Mouse (Mus musculus) layer of hippocampus, adult 9-11 months (tissue): ENCODE data around the gene Sept10.
"Not testable (repeated sequence)": the region's sequence is repeated elsewhere in the genome, so short reads cannot be mapped to it uniquely, and the experiment has no call there.

Experiments
- DNase-seq: peaks from one replicate; pipeline ENCODE4 v3.0.0; 2022

Sept10 gene

DNA sequence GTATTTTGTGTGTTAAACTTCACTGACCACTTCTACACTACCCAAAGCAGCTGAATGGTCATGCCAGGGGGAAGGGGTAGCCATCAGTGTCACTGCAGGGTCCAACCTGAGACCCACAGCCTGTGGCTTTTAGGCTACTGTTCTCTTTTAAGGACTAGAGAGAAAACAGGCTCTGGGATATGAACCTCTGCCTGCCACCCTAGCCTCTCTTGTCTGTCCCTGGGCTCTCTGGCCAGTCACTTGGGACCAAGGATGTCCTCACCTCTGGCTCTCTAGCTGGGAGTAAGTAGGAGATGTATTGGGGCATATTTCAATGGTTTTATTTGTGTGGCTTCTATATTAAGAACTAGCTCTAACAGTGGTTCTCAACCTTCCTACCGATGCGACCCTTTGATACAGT is 101.8 kb downstream of the Sept10 start:
- DNase-seq = no peak

DNA sequence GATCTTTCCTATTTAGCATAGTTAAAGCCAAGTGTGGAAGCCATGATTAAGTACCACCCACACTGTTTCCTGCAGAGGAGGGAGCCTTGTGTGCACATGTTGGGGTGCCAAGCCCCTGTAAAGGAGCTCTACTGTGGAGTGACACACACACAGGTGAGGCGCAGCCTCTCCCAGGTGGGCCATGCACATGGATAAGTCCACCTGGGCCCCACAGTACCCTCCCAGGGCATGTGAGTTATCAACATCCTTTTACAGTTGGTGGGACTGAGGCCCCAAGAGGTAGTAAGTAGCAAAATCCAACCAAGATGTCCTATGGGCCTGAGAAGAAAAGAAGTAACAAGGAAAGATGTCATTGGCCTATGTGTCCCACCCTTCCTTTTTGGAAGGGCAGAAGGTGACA is 102.6 kb downstream of the Sept10 start:
- peak; percentile 31 for DNase-seq

DNA sequence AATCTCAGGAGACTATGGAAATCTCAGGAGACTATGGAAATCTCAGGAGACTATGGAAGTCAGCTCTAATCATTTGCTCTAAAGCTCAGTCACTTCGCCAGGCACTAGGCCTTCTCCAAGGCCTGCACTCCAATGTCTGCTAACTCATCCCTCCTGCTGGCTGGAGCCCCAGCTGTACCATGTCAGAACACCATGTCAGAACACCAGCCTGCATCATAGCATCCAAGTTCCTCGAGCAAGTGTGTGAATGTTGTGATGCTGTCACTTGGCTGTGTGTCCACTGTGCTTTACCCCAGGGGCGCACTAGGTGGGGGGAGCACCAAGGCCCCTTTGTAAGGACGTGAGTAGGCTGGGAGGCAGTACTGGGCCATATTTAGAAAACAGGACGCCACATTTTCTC is 104.1 kb downstream of the Sept10 start:
- no peak for DNase-seq

DNA sequence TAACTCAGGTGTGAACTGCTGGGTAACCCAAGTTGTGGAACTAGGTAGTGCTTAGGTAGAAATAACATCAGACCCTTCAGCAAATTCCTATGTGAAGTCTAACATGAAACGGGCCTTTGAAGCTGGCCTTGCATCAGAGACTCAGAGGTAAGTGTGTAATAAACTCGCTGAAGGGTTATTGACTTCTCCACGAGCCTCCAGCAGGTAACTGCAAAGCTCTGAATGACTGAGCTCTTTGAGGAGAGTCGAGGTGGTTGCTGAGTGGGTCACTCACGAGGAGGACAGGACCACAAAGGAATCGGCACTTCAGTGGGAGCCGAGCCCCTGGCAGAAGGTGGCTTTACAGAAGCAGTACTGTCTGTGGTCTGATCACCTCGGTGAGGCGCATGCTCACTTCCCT is 105.3 kb downstream of the Sept10 start:
- no peak for DNase-seq

DNA sequence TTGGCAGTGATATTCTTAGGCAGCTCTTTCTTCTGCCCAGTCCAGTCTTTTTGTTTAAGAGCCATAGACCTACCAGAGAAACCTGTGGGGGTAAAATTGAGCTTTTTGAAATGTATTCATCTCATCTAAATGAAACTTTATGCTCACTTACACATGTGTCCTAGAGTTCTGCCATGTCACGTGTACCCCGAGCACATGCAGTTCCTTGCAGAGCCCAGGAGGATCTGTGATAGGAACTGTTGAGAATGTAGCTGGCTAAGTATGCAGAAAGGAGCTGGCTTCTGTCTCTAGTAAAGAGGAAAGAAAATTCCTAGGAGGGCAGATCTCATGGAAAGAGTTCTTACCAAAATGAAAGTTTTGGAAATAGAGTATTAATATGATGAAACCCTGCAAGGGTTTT is 106.0 kb downstream of the Sept10 start:
- DNase-seq = peak; percentile 37

DNA sequence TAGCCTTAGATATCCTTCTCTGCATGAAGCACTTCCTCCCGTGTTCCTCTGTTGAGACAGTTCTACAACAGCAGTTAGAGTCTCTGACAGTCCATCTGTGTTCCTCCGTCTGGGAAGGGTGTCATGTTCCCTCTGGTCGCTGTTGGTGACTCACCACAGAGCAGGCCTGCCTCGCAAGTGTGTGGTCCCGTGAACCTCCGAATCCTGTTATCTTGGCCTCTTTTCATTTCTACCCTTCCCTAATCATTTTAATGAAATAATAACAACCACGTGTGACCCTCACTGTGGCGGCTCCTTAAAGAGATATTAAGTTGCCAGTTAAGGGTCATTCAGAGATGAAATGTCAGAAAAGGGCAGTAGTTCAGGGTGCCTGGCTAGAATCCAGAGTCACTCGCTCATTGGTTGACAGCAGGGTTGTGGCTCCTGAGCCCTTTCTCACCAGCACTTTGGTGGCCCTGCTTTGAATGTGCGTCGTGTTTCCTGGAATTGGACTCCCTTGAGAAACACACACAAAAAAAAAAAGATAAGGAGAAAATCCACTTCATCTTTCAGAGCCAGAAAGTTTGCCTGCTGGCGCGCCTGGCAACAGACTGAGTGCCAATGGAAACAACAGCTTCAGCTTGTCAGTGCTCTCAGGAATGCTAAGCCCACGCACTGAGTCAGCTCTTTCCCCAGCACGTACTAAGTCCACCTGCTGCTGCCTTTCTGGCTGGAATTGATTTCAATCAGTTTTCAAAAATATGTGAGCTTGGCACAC is 106.9 kb downstream of the Sept10 start:
- peak; percentile 93 for DNase-seq

DNA sequence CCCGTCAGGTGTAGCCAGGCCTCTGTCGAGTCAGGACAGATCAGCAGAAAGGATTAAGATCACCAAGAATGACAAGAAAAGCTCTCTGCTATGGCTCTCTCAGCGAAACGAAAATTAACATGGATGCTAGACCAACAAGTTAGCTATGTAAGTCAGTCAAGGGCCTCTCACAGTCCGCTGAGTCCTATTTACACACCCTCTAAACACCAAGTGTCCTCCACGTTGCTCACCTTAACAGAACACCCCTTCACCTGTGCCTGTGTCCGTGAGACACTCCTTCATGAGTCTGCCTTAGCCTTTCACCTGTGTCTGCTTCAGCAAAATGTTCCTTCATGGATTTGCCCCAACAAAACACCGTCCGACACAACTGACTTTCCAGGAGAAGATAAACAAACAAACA is 108.3 kb downstream of the Sept10 start:
- no peak for DNase-seq

DNA sequence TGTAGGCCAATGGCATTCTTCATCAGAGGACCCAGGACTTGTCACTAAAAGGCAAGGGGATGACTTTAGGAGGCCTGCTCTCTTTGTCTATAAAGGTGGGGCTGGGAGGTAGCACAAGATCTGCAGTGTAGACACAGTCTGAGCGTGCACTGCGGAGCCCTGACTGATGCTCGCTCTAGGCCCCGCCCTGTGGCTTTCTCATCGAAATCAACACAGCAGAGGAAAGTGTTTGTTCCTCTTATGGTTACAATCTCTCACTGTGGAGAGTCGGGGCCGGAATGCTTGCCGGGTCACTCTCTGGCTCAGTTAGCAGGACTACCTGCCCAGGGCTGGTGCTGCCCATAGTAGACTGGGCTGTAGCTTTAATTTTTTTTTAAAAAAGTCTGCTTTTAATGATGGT is 108.9 kb downstream of the Sept10 start:
- no peak for DNase-seq

DNA sequence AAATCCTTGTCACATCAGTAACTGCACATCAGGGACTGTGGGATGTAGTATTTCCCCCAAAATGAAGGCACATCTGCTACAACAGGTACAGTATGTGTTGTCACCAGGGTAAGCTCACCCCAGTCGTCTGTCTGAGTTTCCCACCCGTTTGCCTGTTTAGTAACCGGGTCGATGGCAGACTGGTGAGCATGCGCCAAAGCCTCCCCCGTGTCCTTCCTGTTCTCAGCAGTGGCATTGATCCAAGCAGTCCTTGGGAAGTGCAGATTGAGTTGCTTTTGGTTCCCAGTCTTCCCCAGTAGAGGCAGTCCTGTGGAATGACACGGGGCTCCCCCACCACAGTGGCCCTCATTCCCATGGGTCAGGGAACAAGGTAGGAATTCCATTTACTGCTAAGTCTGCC is 111.3 kb downstream of the Sept10 start:
- DNase-seq = peak; percentile 58

DNA sequence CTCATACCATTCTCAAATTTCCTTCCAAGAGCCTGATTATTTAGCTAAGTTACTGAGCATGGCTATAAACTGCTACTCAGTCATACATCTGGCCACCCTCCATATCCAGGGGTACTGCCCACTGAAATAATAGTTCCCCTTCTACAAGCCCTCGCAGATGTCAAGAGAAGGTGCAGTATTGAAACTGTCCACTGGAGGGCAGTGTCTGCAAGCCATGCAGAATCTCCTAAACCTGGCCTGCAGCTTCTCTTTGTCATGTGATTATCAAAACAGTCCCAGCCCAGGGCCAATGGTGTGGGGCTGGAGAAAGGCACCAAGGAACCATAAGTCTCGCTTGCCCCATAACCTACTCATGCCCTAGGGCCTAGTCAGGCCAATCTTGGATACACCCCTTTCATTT is 112.6 kb downstream of the Sept10 start:
- DNase-seq = peak; percentile 59

DNA sequence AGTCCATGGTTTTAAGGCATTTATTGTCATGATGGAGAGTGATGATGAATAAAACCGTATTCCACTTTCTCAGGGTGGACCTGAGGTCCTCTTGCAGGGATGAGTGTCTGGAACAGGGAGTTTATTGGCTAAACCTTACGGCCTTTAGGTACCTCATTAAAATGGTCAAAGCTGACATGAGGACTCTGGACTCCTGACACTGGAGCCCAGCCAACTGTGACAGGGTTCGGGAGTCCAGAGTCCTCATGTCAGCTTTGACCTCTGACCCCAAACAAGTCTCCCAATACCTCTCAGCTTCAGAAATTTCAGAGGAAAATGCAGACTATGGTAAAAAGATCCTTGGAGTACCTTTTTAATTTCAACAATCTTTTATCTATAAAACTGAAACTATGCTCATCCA is 115.0 kb downstream of the Sept10 start:
- DNase-seq = no peak

DNA sequence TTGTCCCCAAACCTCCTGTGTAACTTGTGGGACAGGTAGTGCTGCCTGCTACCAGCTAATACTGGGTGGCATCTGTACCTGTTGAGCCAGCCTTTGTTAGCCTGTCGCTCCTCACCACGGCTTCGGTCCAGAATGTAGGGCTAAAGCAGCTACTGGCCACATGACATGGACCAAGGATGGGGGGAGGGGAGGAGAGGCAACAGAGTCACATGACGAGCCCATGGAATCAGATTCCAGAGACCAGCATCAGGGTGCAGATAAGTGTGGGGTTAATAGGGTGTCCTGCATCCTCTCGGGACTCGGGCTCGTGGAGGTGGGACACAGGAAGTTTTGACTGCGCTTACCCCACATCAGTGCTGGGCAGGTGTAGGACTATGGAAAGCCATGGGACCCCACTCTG is 115.8 kb downstream of the Sept10 start:
- DNase-seq = no peak

DNA sequence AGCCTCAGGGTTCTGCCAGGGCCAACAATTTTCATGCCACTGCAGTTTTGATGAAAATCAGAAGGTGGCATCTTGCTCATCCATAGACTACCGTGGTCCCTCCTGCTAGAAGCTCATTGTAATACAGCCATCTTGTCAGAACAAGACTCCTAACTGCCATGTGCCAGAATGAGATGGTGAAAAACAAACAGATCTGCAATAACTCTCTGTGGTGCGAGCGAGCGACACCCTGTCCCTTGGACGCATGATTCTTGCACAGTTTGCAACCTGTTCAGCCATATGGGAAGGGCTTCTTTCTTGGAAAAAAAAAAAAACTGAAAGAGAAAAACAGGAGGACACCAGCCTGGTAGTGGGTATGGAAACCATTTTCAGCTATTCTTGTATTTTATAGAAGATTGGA is 117.0 kb downstream of the Sept10 start:
- peak; percentile 53 for DNase-seq

DNA sequence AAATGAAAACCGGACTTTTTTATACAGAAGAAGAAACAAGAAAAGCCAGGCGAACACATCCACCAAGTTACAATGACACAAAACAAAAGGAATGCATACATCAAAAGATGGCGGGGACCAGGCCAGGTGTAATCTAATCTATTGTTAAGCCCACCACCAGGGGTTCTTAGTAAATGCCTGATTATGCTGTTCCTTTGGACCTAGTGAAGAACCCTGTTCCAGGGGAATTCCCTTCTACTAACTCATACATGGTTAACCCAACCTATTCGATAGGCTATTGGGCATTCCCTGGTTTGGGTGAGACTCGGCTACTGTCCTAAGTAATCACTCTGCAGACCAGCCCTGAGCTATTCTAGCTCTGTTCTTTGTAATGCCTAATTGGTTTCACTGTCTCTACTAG is 118.6 kb downstream of the Sept10 start:
- DNase-seq = not testable (repeated sequence)

DNA sequence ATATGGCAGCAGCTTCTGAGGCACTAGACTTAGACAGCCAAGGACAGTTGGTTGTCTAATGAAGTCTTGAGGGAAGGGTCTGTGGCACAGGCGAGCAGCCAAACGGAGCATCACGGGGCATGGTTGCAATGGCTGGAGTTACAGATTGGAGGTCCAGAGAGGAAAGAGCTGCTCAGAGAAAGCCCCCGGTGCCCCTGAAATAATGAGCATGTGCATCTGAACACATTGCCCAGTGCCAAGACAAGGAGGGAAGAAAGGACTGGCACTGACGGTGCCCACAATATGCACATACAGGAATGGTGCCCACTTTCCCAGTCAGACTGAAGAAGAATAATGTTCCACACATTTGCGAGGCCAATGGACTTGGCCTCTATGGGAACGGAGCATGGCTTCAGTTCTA is 129.7 kb downstream of the Sept10 start:
- no peak for DNase-seq
